Mouse (Mus musculus) brain, embryonic 14.5 days (tissue): ENCODE data around the gene Epha6.

ENCODE experiments used
- CTCF ChIP-seq: fragments of 200-500 bp; IDR thresholded peaks from 2 replicates; pipeline ENCODE4 v1.5.1; 2012; ENCODE audit warnings: inconsistent platforms, mild to moderate bottlenecking, moderate library complexity, borderline replicate concordance; ENCODE audit not compliant: insufficient read depth, insufficient read length; ENCODE audit errors: extremely low read depth
- POLR2A ChIP-seq: fragments of 200-500 bp; IDR thresholded peaks from 2 replicates; pipeline ENCODE4 v1.6.1; 2012; ENCODE audit warnings: mild to moderate bottlenecking, inconsistent platforms, borderline replicate concordance; ENCODE audit not compliant: poor library complexity, insufficient read depth, insufficient read length, severe bottlenecking; ENCODE audit errors: extremely low read depth

GRCm38 (mm10) chr16:59760875-59761274, 844.5 kb downstream of the Epha6 start:
- TF ChIP-seq CTCF (no peak), POLR2A (no peak)
